Mouse (Mus musculus): Measurements from ENCODE around the gene Col4a2.

The Col4a2 gene

DNA sequence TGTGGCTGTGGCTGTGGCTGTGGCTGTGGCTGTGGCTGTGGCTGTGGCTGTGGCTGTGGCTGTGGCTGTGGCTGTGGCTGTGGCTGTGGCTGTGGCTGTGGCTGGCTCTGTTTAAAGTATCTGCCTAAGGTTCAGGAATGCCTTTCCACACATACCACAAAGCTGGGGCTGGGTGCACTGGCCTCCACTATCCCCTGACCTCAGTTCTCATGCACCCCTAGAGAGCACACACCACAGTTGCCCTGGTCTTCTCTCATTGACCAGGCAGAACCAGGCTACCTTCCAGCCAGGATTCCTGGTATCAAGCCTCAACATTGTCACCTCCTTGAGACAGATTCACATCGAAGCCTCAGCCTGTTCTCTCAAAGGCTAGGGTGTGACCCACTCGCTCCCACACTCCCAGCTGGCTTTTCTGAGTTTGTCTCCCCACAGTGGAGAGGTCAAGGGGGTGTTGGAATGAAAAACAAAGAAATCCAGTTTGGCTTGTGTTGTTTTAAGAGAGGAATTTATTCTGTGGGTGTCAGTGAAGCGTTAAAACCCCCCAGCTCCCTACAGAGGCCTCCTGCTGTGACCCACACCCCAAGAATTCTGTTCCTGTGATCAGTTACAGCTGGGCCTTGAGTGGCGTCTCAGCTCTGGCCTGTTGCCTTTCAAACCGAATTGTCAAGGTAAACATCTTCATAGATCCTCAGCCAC is 15.3 kb downstream of the Col4a2 start:
- DNase-seq = peak; percentile 41

DNA sequence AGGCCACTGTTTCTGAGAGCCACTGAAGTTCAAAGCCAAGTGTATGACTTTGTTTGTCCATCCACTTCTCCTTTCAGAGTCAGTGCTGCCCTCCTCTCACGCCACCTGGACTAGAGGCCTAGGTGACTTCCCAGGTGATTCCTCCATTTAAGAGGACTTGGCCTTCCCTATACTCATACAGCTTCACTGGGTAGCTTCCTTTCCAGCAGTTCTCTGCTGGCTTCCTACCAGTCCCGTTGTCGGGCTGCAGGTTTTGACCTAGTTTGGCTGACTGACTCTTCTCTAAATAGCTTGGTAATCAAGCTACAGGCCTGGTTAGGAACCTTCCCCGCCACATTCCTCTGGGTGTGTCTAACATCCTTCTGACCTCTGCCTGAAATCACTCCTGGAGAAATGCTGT is 19.0 kb downstream of the Col4a2 start:
- peak; percentile 60 for DNase-seq

DNA sequence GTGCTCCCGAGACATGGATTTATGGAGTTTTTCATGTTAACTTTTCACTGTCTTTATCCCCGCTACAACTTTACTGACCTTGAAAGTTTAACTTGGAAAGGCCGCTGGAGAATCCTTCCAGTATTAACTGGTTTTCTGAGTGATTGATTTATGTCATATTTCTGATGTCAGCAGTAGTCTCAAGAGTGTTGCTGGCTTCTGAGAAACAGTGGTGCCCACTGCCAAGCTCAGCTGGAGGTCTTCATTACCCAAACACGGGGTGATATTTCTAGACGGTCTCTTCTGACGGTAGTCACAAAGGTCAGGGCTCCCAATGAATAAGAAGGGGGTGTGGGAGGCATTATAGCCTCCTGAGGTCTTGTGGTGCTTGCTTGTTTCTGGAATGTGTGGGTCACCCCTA is 21.1 kb downstream of the Col4a2 start:
- peak; percentile 56 for DNase-seq

DNA sequence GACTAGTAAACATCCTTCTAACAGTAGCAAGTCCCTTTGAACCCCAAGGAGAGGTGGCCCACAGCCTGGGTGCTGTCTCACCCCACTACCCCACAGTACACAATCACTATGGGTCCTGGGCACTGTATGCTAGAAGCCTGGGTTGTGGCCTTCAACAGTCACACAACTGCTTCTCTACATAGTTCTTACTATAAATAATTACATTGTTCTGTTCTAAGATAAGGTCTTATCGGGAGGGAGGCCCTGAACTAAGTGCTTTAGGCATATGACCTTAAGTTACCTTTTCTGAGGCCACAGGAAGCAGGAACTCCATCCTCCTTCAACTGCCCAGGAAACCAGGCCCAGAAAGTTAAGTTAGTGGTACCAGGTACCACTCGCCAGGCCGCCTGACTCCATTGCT is 21.9 kb downstream of the Col4a2 start:
- no peak for DNase-seq

DNA sequence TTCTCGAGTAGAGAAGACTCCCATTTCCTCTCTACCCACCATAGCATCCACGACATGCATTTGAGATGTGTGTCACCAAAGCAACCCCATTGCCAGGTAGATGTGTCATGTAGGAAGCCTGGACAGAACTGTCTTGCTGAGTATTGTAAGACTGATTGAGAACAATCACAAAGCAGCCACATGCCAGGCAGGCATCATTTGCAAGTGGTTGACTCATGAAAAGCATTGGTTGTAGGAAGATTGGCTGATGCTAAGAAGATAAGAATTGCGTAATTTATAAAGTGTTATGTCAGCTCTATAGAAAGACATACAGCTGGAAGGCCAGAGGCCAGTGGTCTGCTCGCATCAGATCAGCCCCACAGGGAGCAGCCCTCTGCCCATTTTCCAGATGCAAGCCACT is 22.6 kb downstream of the Col4a2 start:
- no peak for DNase-seq

DNA sequence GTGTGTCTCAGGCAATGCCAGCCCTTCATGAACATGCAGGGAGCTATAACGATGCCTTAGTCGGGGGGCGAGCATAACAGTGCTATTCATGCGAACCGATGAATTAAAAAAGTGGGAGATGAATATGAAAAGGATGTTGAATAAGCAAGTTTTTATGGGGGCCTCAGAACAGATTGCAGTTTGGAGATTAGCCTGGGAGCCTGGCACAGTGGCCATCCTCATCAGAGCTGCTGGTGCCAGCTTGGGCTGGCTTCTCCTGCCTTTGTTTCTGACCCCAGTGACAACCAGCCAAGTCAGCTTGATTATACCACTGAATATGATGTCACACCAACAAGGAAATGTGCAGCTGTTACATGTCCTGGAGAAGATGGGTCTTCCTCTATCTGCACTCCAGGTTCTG is 23.7 kb downstream of the Col4a2 start:
- no peak for DNase-seq

DNA sequence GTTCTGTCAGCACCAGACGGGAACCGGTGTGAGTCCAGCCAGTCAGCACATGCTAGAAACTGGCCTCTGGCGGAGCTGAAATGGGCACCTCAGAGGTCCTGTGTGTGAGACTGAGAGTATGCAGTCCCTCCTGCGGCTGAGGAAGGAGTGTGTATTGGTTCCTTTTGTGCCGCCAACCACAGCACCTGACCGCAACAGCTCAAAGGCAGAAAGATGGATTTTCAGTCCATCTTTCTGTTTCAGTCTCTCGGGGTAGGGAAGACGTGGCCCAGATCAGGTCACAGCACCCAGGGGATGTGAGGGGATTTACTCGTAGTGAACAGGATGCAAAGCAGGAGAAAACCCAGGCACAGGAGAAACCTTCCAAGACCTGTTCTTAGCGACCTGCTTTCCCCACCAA is 25.0 kb downstream of the Col4a2 start:
- no peak for DNase-seq

DNA sequence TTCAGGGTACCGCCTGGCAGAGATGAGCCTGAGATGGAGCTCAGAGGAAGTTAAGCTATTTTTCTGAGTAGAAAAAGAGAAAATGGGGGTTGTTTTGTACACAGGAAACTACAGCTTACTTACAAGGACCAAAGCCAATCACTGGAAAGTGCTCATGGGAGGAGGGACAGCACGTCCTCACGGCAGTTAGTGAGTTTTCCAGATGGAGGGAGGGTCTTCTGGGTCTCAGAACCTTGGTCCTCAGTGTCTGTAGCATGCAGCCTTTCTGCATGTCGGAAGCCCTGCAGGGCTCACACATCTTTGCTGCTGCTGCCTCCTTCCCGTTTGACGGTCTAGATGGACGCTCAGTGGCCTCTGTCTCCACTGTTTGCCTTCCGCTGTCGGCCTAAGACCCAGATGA is 25.9 kb downstream of the Col4a2 start:
- no peak for DNase-seq

DNA sequence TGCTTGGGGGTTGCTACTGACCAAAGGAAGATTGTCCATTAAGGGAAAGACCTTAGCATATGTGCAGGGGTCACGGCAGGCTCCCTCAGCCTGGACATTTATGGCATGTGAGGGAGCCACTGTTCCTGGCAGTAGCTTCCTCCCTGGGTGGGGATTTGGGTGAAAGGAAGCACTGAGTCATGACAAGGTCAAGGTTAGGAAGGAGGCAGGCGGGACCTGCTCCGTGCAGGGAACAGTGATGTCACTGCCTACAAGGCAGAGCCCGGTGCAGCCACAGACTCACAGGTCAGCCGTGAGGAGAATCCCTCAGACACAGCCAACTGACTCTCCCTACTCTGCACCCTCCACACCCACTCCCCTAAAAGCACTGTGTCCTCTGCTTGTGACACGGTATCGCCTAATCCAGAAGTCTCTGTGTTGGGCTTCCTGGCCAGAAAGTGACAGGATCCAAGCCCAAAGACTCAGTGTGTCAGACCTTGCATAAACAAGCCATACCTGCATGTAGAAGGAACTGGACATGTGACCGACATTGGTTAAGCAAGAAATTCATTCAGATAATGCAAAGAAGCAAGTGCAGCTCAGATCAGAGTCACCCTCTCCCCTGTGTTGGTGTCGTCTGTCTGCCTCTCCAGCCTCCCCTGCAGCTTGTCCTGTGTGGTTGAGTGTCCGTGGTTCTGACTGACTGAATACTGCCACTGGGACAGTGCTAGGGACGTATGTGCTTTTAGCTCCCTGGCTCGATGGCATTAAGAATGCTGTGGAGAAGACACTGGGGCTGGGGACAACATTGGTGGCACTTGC is 27.9 kb downstream of the Col4a2 start:
- peak; percentile 75 for DNase-seq

DNA sequence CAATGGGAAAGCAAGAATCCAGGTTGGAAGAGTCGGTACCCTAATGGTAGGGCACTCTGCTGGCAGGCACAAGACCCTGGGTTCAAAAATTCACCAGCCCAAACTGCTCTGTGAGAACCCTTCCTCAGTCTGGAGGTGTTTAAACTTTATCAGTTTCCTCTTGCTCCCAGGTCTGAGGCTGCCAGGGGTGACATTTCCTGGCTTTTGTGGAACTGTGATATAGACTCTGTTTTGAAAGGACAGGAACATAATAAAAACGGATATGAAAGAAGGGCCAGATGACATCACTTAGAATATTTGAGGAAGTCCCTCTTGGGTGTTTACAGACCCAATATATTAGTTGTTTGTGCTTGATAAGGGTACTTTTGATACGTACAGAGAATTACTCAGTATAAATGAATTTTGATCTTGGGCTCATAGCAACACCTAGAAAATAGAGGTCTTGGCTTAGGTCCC is 28.5 kb downstream of the Col4a2 start:
- no peak for DNase-seq

DNA sequence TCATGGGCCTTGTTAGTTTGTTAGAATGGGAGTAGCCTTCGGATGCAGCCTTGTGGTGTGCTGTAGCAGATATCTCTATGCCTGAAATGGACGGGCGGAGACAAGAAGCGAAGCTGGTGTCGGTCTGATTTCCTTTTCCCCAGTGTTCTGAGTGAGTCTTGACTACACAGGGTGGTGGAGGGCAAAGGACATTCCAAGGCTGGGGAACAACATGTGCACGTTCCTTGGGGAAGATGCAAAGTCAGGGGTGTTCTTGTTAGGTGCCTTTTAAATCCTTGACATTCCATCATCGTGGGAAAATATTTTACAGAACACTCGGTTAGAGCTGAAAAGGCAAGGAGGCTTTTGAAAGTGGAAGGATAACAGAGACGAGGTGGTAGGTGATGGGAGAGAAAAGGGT is 31.9 kb downstream of the Col4a2 start:
- peak; percentile 58 for DNase-seq

DNA sequence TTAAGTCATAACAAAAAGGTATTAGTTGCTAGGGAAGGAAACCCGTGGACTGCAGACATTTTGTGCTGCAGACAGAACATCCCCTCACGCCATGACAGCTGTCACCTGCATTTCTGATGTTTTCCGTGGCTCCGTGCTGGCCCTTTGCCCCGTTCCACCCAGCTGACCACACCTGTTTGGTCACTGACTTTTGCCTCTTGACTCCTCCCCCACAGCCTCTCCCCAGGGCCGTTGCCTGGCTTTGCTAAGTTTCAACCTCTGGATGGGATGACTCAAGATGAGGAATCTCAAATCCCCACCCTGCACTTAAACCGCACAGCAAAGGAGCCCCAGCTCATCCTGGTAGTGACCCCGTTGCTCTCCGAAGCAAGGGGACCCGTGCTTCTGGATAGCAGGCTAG is 33.6 kb downstream of the Col4a2 start:
- DNase-seq = peak; percentile 59

DNA sequence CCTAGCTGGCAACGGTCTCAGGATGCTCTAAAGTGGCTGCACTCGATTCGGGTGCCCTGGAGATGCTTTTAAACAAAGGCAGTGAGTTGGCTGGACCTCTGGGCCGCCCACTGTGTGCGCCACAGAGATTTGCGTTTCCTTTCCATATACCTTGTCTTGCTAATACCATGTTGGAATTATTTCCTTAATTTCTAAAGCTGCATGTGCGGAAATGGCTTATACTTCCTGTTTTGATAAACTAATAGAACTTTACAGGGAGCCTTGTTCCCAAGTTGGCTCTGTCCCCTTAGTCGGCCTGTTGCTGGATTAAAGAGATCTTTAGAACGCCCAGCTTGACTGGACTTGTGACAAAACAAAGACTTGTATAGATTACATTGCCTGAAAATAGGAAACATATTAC is 35.1 kb downstream of the Col4a2 start:
- no peak for DNase-seq

DNA sequence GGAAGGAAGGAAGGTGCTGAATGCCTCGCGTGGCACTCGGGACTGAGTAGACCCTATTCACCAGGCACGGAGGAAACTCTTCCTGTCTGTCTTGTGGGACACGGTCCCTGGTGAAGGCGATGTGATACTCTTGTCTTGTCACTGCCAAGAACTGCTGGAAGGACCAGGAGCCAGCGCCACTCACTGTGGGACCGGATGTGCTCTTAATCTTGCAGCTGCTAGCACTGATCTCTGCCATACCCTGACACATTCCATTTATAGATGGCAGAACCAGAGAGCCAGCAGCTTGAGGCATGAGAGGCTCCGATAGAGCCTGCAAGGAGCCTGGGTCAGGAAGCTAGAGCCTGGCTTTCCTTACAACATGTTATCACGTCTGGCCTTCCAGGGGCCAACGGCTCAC is 36.0 kb downstream of the Col4a2 start:
- DNase-seq = peak; percentile 55

DNA sequence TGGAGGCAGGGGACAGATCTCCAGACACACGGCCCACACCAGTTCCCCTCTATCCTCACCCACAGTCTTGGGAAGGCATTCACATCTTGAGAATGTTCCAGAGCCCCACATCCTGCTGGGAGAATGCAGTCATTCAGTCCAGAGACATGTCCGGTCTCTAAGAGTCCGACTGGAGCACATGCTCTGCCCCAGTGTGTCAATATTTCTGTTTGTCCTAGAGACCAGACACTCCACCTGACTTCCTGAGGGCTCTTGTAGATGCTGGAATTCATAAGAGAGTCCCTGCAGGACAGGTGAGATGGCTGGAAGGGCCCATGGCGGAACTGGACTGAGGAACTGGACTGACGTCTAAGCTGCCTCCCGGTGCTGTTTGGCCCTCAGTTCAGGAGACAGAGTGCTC is 38.8 kb downstream of the Col4a2 start:
- no peak for DNase-seq

DNA sequence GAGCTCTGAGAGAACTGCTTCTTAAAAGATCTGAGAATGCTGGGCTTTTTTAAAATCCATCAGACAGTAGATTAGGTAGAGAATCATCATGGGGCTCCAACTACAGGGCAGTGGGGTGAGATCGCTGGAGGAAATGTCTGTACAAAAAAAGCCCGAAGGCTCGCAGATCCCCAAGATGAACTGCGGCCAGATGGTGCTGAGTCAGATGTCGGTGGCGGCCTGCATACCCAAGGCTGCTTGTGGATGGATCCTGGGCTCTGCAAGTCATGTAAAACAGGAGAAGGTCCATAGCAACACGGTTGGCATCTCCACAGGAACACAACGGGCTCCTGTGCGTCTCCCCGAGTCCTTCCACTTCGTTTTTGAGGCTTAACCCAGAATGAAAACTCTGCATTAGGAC is 39.9 kb downstream of the Col4a2 start:
- DNase-seq = no peak

DNA sequence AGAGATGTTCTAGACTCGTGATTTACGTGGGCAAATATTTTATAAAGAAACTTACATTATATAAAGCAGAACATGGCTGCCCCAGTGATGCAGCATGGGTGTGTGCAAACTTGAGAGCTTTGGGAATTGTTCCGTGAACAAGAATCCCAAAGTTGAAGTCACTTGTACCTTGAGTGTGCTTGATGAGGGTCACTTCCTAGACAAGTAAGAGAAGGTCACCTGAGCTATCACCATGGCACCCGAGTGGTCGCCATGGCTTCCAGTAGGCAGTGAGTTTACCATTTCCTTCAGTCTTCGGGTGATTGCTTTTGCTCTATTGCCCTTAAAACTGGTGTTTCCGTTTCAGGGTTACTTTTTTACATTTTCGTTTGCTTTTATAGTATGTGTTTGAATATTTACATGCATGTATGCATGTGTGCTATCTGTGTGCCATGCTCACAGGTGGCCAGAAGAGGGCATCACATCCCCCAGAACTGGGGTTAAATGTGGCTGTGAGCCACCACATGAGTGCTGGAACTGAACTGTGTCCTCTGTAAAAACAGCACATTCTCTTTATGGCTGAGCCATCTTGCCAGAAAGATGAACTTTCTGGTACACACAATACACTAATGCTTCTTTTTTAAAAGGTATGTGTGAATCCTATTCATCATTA is 42.3 kb downstream of the Col4a2 start:
- DNase-seq = no peak

DNA sequence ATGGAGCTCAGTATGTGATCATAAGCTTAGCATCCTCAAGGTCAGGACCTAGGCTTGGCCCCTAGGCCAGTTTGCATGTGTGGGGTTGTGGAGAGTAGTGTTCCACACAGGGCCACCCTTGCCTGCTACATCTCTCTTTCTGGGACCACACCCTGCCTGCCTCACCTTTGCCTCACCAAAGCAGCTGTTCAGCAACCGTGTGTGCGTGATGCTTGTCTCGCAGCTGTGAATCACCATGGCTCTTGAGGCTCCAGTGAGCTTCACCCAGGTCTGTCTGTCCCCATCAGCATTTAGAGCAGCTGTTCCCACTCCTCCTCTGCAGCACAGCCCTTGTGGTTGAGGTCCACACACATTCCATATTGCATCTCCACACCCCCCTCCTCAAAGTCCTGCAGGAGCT is 43.3 kb downstream of the Col4a2 start:
- no peak for DNase-seq

DNA sequence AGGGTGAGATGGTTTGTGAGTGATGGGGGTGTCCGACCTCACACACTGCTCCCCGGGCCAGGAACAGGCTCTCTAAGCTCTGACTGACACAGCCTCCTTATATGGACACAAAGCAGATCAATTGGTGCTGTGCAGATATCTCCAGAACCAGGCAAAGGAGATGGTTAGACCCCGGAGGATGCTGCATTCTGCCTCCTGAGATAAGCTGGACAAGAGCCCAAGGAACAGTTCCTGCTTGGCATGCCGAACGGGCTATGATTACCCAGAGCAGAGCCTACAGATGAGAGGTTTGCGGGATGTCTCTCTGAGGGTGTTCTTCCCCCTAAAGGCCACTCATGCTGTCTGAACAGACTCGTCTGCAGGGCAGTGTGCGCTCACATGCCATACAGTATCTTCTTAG is 44.2 kb downstream of the Col4a2 start:
- no peak for DNase-seq

DNA sequence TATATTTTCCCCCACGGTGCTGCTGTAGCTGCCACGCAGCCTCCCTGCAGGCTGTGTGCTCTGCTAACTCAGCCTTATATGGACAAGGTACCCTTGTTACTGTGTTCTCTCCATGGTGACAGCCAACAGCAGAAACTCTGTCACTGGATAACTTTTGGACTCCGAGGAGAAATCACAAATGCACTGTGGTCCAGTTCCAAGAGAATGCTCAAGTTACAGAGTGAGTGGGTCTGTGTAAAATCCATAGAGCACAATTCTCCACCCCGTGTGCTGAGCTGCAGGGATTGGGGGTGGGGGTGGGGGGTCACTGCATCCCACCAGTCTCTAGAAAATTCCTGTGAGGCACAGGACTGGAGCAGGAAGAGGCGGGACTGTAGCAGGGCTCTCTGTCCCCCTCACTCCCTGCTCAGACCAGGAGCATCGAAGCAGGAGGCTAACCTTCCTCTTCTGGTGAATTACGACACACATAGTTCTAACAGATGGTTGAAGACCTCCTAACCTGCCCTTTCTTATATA is 45.4 kb downstream of the Col4a2 start:
- DNase-seq = no peak

DNA sequence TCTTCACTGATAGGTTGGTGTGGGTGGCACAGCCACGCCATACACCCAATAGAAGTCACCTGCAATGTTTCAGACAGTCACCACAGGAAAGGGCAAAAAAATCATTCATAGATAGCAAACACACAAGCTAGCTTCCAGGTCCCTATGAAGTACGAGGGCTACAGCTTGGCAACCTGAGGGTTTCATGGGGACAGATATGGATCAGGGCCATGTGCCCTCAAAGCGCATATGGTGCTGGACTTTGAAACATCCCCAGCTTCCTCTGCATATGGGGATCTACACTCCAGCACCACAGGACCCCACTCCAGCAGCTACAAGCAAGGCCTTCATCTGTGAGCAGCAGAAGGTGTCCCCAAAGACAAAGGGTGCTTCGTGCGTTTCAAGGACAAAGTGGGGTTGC is 47.2 kb downstream of the Col4a2 start:
- no peak for DNase-seq

DNA sequence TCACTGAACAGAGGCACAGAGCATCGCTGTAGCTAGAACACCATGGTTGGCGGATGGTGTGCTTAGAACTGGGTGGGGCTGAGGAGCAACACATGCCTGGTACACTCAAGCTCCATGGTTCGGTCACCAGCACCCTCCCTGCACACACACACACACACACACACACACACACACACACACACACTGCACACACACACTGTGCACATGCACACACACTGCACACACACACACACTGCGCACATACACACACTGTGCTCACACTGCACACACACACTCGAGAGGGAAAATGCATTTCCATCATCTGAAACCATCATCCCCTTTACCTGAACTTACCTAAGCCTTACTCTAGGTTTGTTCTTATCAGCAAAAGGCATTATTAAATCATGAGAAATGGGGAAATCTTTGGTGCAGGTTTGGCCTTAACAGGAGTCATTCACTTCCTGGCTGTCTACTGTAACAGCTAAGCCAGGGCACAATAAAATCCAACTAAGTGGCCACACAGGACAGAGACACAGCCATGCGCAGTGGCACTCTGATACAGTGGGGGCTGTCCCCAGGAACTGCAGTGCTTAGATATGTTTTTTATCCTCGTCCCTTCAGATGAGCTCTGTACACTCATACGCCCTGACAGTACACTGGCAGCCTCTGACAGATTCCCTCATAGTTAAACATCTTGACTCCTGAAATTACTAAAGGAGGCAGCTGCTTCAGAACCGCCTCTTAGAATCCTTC is 49.1 kb downstream of the Col4a2 start:
- no peak for DNase-seq
